Mouse (Mus musculus) urinary bladder, adult 2 months (tissue): Measurements from ENCODE around the gene Rnf227. TPM values are rescaled to one million over a fixed set of nuclear protein-coding genes. Genes with fewer than 3 reads are reported as not detected.

Experiments used
- DNase-seq: peaks from one replicate; pipeline ENCODE4 v3.0.0; 2022; ENCODE audit warnings: low spot score
- polyA plus RNA-seq: library from polyadenylated mRNA; depleted of rRNA; stranded (reverse); fragments of >200 nt; gene quantifications from 2 replicates; pipeline ENCODE4 v1.2.3, GENCODE M21; 2012

The Rnf227 gene
- polyA plus RNA-seq, 1 experiment = 4.2 TPM

DNA sequence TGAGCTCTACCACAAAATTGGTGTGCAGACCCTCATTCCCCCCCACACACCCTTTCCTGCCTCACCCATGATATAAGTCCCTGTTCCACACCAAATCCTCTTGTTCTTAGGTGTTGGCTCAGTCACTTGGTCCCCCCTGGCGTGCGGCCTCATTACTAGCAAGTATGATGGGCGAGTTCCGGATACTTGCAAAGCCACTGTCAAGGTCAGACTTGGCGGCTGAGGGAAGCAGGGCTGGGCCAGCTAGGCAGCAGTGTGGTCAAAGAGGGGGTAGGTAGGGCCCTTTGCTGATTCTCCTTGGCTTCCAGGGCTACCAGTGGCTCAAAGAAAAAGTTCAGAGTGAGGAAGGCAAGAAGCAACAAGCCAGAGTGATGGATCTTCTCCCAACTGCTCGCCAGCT is 9.1 kb upstream of the Rnf227 start:
- no peak for DNase-seq

DNA sequence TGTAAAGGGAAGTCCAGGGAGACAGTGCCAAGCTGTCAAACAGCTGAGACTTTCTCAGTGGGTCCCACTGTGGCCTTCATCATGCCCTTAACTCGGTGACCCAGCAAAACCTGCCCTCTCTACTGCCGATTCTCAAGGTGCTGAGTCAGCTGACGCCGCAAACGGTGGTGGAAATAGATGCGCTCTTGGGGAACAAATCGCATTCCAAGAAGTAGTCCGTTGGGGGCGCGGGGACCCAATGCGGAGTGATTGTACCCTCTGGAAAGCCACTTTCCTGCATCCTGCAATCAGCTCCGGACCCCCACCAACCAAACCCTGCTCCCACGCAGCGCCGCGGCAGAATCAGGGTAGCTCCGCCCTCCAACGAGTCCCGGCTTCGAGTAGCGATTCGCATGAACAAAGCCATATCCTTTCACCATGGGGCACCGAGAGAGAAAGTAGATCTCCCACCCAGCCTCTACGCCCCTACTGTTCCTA is 8.3 kb upstream of the Rnf227 start:
- peak; percentile 48 for DNase-seq

GRCm38 (mm10) chr11:69332713-69333253 is 7.5 kb upstream of the Rnf227 start:
- DNase-seq = no peak

DNA sequence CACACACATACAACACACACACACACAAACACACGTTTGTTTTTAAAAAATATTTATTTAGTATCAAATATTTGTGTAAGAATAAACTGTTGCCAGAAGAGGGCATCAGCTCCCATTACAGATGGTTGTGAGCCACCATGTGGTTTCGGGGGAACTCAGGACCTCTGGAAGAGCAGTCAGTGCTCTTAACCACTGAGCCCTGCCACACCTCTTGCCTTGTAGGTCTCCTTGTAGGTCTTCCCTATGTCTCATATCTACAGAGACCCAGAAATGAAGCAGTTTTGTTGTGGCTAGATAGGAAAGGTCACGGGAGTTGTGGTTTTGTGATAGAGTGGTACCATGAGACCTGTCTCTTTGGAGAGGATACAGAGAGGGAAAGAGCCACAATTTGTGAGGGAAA is 6.3 kb upstream of the Rnf227 start:
- DNase-seq = no peak

DNA sequence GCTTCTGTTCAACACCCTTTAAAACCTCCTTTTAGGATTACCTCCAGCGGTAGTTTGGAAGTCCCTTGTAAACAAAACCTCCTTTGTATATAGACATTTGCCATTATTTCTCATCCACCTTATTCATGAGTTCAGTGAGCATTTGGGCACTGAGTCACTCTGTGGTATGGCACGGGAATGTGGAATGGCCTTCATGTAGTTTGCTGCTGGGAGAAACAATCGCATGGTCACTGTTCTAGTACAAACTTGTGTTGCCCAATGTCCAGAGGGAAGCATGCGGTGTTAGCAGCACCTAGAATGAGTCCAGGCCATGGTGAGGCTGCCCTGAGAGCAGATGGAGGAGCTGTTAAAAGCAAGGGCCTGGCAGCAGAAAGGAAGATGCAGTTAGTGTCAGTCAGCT is 5.5 kb upstream of the Rnf227 start:
- DNase-seq = no peak

DNA sequence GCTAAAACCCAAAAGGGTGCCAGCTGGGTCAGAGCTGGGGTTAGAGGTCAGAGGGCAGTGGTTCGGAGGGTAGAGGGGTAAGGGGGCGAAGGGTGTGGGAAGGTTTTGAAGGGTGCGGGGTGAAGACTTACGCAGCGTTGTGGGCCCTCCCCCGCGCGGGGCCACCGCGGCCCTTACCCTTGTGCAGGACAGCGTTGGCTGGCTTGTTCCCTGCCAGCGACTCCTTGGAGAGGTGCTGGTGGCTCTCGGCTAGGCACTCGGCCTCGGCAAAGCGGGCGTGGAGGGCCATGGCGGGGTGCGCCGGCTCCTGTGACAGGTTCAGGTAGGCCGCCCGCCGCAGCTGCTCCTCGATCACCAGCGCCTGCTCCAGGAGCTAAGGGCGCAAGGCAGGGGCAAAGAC is 6.2 kb downstream of the Rnf227 start:
- no peak for DNase-seq

GRCm38 (mm10) chr11:69356544-69356943 is 16.3 kb downstream of the Rnf227 start:
- DNase-seq = no peak

GRCm38 (mm10) chr11:69357690-69358089 is 17.4 kb downstream of the Rnf227 start:
- no peak for DNase-seq

GRCm38 (mm10) chr11:69362021-69362420 is 21.8 kb downstream of the Rnf227 start:
- DNase-seq = no peak

DNA sequence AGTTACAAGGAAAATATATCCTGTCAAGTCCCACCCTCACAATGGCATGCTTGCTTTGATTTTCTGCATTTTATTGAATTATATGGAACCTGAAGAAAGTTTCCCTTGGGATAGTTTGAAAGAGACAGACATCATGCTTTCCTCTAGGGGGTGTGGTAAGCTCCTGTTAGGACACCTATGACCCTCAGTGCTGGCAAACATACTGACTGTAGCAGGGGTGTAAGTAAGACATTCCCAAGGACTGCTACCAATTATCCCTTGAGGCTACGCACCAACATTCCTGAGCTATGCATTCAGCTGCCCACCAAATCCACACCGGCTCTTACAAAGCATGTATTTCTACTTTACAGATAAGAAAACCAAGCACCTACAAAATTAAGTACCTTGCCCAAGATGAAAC is 22.2 kb downstream of the Rnf227 start:
- DNase-seq = no peak

DNA sequence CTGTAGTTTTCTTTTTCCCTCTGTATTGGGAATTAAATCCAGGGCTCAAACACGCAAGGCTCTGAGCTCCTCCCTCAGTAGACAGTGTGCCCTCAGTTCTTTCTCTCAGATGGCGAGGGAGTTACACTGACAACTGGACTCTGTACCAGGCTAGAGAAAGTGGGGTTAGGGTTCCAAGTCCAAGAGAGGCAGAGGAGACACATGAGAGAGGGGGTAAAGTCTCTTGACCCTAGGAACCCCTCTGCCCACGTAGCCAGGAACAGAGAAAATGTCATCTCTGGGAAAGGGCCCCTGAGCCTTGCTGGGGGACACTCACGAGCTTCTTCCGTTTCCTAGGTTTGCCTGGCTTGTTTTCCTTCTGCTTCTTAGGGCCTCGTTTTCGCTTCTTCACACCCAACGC is 24.1 kb downstream of the Rnf227 start:
- DNase-seq = no peak

- peak; percentile 96 for DNase-seq
These were observed 24.6 kb downstream of the Rnf227 start for GRCm38 (mm10) chr11:69364910-69365309.

- DNase-seq = peak; percentile 42
These were observed 25.5 kb downstream of the Rnf227 start for GRCm38 (mm10) chr11:69365722-69366121.

DNA sequence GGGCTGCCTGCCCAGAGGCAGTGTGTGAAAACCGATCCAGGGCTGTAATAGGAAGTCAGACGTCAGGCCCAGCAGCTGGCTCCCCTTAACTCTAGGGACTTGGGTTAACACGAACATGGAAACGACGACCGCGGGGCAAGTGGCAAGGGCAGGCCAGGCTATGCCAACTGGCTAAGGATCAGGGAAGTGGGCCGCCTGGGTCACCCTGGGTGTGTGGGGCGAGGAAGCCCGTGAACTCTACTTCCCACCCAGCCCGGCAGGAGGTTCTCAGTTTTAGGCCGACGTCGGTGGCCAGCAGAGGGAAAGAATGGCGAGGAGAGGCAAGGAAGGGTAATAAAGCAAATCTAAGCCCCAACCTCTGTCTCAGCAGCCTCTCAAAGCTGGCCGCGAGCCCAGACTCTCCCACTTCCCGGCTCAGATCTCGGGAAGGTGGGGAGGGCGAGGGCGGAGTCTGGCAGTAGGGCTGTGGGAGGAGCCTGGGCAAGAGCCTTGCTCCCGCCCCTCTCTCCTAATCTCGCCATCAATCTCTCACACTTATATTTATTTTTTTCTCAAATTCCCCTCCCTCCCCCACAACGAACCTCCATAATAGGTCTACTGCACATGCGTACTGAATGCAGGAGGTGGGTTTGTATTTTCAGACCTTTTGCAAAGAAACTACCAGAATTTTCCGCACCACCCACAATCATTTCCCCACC is 26.0 kb downstream of the Rnf227 start:
- peak; percentile 85 for DNase-seq

DNA sequence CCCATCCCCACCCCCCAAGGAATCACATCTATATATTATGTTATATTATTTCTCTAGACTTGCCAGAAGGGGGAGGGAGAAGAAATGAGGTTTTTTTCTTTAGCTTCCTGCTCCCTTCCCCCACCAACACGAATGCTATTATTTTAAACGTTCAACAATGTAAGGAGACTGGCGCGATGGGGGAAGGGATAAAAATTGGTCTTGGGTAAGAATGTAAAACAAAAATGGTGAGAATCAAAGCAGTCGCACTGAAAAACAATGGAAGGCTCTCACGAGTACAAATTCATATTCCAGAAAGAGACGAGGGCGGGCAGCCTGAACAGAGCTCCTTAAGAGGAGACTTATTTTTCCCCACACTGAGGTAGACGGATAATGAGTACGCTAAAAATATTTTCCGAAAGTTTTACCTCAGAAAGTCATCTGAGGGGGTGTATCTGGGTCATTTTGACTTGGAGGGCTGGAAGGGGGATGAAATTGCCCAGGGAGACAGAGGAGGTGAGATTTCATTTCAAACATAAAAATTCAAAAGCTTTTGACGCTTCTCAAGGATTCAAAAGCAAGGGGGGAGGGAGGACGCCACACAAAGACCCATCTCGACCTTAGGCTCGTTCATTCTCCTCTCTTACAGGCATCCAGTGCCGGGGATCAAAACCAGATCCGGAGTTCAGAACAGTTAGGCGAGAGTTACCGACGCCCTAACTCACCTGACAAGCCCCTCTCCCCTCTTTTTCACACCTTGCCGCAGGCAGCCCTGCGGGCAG is 26.8 kb downstream of the Rnf227 start:
- DNase-seq = no peak

DNA sequence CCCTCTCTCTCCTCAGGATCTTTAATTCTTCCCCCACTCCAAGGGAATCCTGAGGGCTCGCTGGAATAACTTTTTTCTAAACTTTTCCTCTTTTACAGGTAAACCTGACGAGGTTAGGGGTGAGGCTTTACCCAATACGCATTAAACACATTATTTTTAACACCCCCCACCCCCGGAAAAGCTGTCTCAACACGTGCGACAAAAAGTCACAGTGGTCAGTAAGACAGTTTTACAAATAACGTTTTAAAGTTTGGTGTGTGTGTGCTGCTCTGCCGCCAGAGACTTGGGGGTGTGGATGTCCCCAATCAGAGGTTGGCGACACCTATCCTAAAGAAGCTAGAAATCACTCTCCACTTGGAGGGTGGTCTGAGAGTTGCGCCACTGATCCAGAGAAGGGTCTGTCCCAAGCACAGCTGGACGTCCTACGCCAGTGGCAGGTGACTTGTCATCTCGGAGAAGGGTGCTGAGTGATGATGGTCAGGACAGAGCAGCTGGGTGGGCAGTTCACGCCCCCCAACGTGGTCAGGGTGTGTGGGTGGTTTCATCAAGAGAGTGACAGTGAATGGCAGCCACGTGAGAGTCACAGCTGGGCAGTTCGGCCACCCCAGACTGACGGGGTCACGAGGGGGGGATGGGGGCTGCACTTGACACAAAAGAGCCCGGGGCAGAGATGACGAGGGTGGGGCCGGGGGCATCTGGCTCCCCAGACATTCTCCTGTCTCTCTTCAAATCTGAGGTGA is 27.5 kb downstream of the Rnf227 start:
- DNase-seq = no peak

DNA sequence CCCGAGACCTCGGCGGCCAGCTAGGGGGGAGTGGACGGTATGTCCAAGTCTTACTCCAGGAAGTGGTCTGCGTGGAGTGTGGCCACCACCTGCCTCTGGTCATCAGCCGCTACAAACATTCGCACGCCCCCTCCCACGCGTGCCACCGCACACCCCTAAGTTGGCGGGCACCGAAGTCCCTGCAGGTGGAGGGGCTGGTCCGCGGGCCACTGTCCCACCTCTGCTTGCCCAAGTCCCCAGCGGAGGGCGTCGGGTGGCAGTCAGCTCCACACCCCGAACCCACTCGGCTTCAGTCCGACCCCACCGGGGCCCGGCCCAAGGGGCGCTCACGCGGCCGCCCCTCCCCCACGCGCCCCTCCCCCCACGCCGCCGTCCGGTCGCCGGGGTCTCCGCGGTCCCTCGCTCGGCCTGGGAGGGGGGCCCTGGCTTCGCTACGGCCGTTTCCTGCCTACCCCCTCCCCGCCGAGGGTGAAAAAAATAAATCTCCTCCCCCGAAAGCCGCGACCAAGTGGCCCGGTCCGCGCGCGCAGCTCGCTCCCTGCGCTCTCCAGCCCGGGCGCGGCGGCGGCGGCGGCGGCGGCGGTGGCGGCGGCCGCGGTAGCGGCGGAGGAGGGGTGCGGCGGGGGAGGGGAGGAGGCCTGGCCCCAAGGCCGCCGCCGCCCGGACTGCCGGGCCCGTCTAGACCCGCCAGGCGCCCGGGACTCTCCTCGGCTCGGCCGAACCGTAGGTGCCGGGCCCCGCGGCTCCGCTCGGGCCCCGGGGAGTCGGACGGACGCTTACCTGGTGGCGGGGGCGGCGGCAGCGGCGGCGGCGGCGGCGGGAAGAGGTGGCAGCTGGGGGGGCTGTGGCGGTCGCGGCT is 28.3 kb downstream of the Rnf227 start:
- peak; percentile 58 for DNase-seq

- no peak for DNase-seq
These were observed 29.1 kb downstream of the Rnf227 start, which contains the start of gene Chd3 for GRCm38 (mm10) chr11:69369215-69369989. Gene Chd3, minus strand, starts transcription at chr11:69369406.

GRCm38 (mm10) chr11:69369990-69370816 is 29.9 kb downstream of the Rnf227 start:
- no peak for DNase-seq

- no peak for DNase-seq
These were observed 30.6 kb downstream of the Rnf227 start for GRCm38 (mm10) chr11:69370817-69371215.
